Mouse (Mus musculus): ENCODE measurements at regions not wholly inside any gene's neighbourhood (a gene's known extent, or its start where the extent isn't known, plus 50 kb on each side); places are given as distances from the start of the nearest gene placed in this dataset.

DNA sequence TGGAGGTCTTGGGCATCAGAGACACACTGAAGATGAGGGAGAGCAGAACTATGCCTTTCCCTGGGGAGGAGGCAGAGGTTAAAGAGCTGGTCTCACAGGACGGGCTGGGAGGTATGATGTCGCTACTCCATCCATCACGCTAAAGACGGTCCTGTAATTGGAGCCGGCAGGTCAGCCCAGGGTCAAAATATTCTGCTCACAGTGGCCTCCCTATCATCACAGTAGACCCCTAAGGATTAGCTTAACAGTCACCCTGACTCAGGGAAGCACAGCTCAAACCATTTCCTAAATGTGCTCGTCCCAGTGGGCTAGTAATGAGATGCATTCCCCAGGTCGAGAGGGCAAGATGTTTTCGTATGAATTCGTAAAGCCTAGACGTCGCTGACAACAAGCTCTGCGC lies 53.7 kb upstream of the Mon1b start:
- no peak for DNase-seq

DNA sequence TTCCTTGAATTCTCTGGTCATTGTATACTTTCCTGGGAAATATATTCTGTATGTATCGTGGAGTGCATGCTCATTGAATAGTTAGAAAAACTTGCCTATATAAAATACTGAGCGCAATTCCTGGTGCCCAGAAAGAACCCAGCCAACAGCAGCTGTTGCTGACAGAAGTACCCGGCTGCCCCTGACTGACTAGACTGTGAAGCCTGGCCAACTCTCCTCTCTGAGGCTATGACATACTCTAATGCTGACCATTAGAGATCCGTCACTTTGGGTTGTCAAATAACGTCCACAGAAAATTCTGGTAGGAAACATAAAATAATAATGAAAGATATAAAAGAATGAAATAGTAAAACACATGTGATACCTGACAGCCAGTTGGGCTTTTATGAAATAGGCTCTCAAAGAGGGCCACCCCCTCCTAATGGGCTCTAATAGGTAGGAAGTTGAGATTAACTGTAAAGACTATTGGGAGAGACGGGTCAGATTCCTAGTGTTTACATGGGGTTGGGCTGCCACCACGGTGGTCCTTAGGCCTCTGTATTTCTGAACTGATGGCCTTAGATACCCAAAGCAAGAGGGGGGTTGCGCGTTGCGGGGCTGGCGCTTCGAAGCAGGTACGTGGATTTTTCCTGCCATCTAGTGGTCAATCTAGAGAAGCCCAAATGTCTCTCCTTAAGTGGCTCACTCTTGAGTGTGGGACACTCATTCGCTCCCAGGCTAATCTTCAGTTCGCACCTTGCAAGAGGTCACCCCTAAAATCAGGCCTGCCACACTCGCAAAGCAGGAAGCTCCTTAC lies 53.0 kb upstream of the Mon1b start:
- DNase-seq = peak; percentile 27

DNA sequence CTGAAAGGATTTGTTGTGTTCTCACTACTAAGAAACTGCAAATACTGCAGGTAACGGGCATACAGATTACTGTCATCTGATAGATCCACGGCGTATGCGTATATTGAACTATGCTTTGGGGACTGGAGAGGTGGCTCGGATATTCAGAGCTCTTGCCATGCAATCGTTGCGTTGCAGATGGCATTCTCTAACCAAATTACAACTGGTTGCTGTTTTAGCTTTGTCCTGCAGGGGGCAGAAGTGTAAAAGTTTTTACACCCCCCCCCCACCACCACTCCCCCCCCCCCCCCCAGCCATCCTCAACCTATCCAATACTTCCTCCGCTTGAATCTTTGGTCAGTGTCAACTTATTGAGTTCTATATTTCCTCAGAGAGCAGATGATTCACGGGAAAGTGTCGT lies 51.6 kb upstream of the Mon1b start:
- DNase-seq = no peak

All from adrenal gland, postnatal 14 days (tissue).